Mouse (Mus musculus): ENCODE data around the gene Sp100.
A peak's percentile ranks its signal among the peaks of the same experiment; 100 is the strongest.

Sp100 gene

DNA sequence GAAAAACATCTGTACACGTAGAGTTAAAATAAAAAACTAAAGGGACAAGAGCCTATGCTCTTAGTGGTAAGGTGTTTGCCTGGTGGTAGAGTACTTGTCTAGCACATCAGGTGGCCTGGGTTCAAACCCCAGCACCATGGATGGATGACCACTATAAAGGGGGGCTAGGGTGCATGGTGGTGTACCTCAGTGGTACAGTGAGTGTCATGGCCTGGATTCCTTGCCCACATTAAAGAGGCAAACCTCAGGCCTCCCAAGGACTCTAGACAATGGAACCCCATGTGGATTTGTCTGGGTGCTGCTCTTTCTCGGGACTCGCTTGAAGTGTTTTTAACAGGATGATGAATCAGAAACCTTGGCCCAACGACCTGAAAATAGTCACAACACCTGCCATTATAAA, 52.7 kb downstream of the Sp100 start:
- DNase-seq (ENCODE audit: low spot score), result no peak

GRCm38 (mm10) chr1:85703245-85704186, 53.7 kb downstream of the Sp100 start:
- DNase-seq (ENCODE audit: low spot score), result peak; percentile 21

DNA sequence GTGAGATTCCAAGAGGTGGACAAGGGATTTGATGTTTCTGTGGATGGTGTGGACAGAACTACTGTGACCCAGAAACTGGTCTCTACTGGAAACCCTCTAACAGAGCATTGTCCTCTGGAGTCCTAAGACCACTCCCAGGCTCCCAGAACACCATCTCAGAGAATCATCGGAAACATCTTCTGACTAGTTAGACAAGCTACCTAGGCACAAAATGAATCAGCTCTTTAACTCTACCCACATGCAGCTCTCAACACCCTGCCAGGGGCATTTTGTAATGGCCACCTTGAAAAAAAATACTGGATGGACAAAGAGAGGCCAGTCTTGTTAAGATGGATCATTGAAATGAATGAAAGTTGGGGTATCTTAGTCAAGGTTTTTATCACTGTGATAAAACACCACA, 55.8 kb downstream of the Sp100 start:
- DNase-seq (ENCODE audit: low spot score), result no peak

- no peak for DNase-seq (ENCODE audit: low spot score)
Observed at GRCm38 (mm10) chr1:85706754-85707153, 57.0 kb downstream of the Sp100 start.

DNA sequence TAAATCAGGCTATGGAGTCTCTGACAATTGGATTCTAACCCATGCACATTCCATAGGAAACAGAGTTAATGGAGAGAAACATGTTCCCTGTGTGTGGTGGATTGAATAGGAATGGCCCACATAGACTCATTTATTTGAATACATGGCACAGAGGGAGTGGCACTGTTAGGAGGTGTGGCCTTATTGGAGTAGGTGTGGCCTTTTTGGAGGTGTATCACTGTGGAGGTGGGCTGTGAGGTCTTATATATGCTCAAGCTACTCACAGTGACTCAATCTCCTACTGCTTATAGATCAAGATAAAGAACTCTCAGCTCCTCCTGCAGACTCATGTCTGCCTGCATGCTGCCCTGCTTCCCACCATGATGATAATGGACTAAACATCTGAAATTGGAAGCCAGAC, 64.7 kb downstream of the Sp100 start:
- DNase-seq (ENCODE audit: low spot score), result no peak

DNA sequence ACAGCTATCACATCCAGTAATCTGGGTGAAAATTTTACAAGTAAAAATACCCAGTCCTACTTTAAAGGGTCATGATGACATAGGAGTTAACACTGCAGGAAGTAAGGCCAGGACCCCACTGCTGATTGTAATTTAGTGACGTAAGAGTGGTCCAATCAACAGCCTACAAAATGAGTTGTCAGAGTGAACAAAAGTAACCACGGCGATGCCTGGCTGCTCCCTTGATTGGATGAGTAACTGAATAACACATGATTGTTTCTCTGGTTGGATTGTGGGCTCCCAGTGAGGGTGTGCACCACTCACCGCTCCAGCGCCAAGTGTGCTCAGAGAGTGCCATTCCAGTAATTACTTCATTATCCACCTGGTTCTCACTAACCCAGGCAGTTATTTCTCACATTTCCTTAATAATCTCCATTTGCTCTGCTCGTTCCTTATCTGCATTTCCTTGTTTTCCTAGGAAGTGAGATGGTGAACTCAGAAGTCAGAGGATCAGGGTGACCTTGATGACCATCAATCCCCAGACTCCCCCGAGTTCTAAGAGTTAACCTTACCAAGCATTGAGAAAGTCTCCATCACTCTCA, 66.7 kb downstream of the Sp100 start:
- DNase-seq (ENCODE audit: low spot score), result no peak

DNA sequence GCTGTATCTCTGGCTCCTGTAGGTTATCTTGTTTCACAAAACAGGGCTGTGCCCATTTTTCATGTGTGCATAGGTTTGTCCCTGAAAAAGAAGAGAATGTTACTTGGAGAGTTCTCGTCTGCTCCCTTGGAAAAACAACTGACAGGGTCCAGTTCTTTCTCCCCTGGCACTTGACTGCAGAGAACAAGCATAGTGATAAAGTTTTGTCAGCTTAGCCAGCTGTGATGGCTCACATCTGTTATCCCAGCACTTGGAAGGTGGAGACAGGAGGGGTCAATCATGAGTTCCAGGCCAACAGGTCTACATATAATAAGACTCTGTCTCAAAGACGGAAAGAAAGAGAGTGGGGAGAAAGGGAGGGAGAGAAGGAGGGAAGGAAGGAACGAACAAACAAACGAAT, 69.3 kb downstream of the Sp100 start:
- no peak for DNase-seq (ENCODE audit: low spot score)

DNA sequence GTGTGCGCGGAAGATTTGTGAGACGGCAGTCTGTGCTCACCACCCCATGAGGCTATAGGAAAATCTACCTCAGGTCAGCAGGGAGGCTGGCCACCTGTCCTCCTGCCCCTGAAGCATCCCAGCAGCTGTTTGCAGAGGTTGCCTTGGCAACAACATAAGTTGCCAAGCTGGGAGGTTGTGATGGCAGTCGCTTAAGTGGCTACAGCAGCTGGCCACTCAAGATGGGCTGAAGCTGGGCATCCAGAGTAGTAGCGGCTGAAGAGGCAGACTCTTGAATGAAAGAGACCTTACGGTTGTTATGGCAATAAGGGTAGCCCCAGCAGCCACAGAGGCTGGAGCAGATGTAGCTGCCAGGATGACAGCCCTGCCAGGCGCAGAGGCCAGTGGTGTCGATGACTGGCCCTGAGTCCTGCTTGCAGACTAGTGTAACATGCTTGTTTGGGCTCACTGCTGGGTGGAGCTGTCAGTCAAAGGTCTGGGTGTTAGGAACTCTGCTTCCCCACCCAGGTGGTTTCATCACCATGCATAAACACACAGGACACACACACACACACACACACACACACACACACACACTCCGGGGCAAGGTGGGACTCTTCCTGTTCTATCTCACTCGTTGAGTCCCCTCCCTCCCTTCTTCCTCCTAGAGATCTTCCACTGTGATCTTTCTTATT, 70.6 kb downstream of the Sp100 start:
- no peak for DNase-seq (ENCODE audit: low spot score)

DNA sequence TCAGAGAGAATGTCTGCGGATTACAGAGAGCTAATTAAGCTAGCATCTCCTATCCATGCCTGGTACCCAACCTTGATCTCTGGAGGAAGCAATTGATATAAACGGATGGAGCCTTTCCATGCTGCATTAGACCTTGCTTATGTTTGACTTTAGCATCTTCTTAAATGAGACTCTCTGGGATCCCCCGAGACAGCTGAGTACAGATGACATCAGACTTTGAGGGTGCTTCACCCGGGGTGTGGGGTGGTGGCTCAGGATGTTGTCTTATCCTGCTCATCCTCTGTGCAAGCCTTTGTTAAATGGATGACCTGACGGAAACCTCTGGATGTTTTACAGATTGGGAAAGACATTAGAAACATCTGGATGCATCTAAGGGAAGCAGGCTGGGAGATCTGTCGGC, 80.7 kb downstream of the Sp100 start:
- no peak for DNase-seq (ENCODE audit: low spot score)

DNA sequence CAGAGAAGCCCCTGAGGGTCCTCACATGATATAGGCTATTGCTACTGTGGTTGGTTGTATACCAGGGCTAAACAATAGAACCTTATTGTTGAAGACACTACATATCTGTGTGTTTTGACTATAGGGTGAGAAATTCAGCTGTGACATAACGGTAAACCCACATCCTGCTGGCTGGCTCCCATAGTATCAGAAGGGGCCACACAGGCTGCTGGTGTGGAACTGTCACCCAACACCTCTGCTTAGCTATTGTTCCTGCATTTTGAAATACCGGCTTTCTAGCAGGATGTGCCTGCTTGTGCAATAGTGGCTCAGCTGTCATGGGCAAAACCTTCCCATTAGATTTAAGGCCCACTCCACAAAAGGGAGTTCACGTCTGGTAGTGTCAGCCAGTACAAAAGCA, 82.8 kb downstream of the Sp100 start:
- DNase-seq (ENCODE audit: low spot score), result no peak

DNA sequence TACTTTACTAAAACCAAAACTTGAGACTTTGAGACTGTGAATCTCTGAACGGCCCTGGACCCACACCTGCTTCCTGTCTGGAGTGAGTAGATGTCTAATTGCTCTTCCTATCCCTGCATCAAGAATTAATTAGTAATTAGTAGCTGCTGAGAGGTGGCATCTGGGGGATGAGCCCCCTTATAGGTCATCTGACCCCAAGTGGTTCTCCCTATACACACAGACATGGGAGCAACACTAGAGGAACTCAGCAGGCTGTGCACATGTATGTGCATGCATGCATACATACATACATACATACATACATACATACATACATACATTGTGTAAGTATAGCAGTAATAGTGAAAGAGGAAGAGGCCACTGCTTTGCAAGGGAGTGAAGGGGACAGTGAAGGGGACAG, 84.7 kb downstream of the Sp100 start:
- no peak for DNase-seq (ENCODE audit: low spot score)

GRCm38 (mm10) chr1:85735463-85736123, 85.8 kb downstream of the Sp100 start:
- DNase-seq (ENCODE audit: low spot score), result no peak

- DNase-seq (ENCODE audit: low spot score), result peak; percentile 20
Observed at GRCm38 (mm10) chr1:85736355-85737184, 86.8 kb downstream of the Sp100 start.

GRCm38 (mm10) chr1:85739000-85739399, 89.2 kb downstream of the Sp100 start:
- no peak for DNase-seq (ENCODE audit: low spot score)

DNA sequence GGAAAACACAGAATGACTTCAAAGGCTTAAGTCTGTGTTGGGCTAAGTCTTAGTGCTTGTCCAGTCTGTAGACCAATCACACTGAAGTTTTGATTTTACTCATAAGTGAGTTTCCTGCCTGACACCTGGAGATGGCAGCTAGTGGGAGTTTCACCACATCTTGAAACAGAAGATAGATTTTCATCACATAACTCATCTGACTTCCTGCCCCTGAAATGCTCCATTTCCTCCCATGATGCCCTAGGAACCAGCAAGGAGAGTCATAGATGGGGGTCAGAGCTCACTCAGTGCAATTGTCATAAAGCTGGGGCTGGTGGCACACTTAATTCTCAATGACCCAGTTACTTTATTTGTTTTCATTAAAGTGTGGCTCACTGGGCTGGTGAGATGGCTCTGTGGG, 90.0 kb downstream of the Sp100 start:
- DNase-seq (ENCODE audit: low spot score), result no peak

GRCm38 (mm10) chr1:85740923-85741322, 91.1 kb downstream of the Sp100 start:
- no peak for DNase-seq (ENCODE audit: low spot score)

DNA sequence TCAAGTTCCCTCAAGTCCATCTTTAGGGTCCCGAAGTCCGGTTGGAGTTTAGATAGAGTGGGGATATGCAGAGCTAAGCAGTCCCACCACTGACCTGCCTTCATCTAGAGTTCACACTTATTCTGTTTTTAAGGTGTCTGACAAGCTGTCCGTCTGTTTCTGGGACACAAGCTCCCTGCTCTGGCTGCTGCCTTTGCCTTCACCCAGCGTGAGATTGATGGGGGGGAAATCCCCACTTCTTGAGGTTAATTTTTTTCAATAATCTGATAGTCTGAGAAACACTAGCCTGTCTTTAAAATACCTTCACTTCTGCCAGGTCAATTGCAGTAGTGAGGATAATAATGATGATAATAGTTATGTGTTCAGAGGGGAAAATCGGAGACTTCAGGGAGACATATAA, 92.5 kb downstream of the Sp100 start:
- no peak for DNase-seq (ENCODE audit: low spot score)

DNA sequence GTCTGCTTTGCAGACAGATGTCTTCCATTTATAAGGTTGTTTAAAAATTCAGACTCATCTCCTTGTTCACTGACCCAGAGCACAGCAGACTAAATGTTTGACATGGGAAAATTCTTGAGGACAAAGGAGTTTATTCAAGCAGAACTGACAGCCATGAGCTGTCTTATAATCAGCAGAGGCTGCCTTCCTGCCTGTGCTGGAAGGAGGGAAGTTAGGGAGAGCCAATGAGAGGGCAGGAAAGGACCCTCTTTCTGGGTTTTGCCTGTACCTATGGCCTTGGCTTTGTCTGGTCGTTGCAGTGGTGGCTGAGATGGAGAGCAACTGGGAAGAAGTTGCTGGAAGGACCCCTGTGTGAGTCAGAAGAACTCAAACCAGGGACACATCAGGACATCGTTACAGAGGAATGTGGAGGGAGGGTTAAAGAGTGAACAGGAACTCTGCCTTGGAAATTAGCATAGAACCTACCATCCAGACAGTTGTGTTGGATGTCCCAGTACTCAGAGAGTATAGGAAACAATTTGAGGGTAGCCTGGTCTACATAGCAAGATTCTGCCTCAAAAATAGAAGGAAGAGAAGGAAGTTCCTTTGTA, 93.2 kb downstream of the Sp100 start:
- no peak for DNase-seq (ENCODE audit: low spot score)

- DNase-seq (ENCODE audit: low spot score), result no peak
Observed at GRCm38 (mm10) chr1:85744539-85744938, 94.8 kb downstream of the Sp100 start.

GRCm38 (mm10) chr1:85746511-85746910, 96.7 kb downstream of the Sp100 start:
- DNase-seq (ENCODE audit: low spot score), result no peak

DNA sequence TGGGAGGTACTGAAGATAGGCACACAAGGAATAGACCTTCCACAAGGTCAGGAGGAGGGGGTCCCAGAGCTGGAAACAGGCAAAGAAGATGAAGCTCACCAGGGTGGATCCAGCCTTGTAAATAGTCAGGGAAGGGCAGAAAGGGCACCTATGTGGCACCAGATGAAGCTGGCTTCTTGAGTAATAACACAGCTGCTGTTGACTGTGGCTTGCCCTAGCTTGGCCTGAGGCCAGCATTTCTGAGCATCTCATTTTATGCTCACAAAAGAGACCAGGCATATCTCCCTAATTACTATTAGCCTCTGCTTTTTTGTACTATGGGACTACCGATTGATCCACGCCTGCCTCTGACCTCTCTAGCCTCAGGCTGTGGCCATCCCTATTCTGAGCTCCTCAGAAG, 100.0 kb downstream of the Sp100 start:
- no peak for DNase-seq (ENCODE audit: low spot score)
